Mouse (Mus musculus): ENCODE results near the gene Reln. TPM values are rescaled to one million over a fixed set of nuclear protein-coding genes. Genes with fewer than 3 reads are reported as not detected.

Gene Reln
- polyA plus RNA-seq, 1 experiment, result 0.04 TPM

- Histone ChIP-seq H3K4me3 (no peak overlapping the region), H3K36me3 (ENCODE audit: control insufficient read depth, insufficient read depth) (no peaks in the 10 kb centered on the region), H3K4me2 (ENCODE audit: low read depth) (no peak overlapping the region), H3K27me3 (ENCODE audit: control insufficient read depth, insufficient read depth, insufficient read length) (no peaks in the 10 kb centered on the region), H3ac (ENCODE audit: control insufficient read depth, insufficient read length) (no peak overlapping the region), H3K79me2 (ENCODE audit: control insufficient read depth, insufficient read depth) (no peaks in the 10 kb centered on the region)
- no peak for TF ChIP-seq SRF (IDR thresholded peaks at IDR 0.05; ENCODE audit: control insufficient read depth, insufficient read length, low read depth)
- no peak for TF ChIP-seq TCF12 (IDR thresholded peaks at IDR 0.05; ENCODE audit: insufficient read depth, poor library complexity, severe bottlenecking)
- no peak for TF ChIP-seq CEBPB (IDR thresholded peaks at IDR 0.05; ENCODE audit: insufficient read depth, poor library complexity, severe bottlenecking)
- no peak for TF ChIP-seq POLR2AphosphoS2 (IDR thresholded peaks at IDR 0.05; ENCODE audit: insufficient read length, low read depth)
- no peak for TF ChIP-seq MYOG (IDR thresholded peaks at IDR 0.05; ENCODE audit: control insufficient read depth in 1 of 3, insufficient read depth in 1 of 3, insufficient read length in 2 of 3, low read depth in 2 of 3)
- TF ChIP-seq REST (IDR thresholded peaks at IDR 0.05; ENCODE audit: insufficient read depth, insufficient read length), result no peak
- no peak for TF ChIP-seq TCF3 (IDR thresholded peaks at IDR 0.05; ENCODE audit: insufficient read length, low read depth)
- no peak for TF ChIP-seq MAX (IDR thresholded peaks at IDR 0.05; ENCODE audit: low read depth)
- no peak for TF ChIP-seq E2F4 (IDR thresholded peaks at IDR 0.05; ENCODE audit: insufficient read depth)
- TF ChIP-seq POLR2A (IDR thresholded peaks at IDR 0.05; ENCODE audit: insufficient read length, low read depth), result no peak
- no peak for TF ChIP-seq MYOD1 (IDR thresholded peaks at IDR 0.05; ENCODE audit: control insufficient read depth in 1 of 3, insufficient read length in 2 of 3, low read depth in 2 of 3)
- TF ChIP-seq USF1 (IDR thresholded peaks at IDR 0.05; ENCODE audit: low read depth), result no peak
These were observed 77.8 kb downstream of the Reln start for GRCm38 (mm10) chr5:22266489-22267301.

DNA sequence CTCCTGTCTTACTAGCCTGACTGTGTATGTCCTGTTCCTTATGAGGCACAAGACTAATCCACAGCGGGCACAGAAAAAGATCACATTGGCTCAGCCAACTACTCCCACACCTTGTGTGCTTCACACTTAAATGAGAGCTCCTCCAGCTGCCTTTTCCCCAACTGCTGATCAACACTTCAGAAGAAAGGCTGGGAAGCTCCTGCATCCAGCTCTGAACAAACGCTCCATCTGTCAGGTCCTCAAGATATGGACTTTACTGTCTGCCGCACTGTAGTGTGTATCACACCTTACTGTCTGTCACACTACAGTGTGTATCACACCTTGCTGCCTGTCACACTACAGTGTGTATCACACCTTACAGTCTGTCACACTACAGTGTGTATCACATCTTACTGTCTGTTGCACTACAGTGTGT lies 82.1 kb downstream of the Reln start:
- H3K4me3 ChIP-seq, result no peak overlapping the region
- no peak for TF ChIP-seq MAX (IDR thresholded peaks at IDR 0.05; ENCODE audit: low read depth)
- TF ChIP-seq TCF3 (IDR thresholded peaks at IDR 0.05; ENCODE audit: insufficient read length, low read depth), result no peak
- no peak for TF ChIP-seq MYOD1 (IDR thresholded peaks at IDR 0.05; ENCODE audit: control insufficient read depth in 1 of 3, insufficient read length in 2 of 3, low read depth in 2 of 3)
- no peak for TF ChIP-seq SRF (IDR thresholded peaks at IDR 0.05; ENCODE audit: control insufficient read depth, insufficient read length, low read depth)
- no peak for TF ChIP-seq MYOG (IDR thresholded peaks at IDR 0.05; ENCODE audit: control insufficient read depth in 1 of 3, insufficient read depth in 1 of 3, insufficient read length in 2 of 3, low read depth in 2 of 3)
- no peak for TF ChIP-seq TCF12 (IDR thresholded peaks at IDR 0.05; ENCODE audit: insufficient read depth, poor library complexity, severe bottlenecking)
- no peak for TF ChIP-seq CEBPB (IDR thresholded peaks at IDR 0.05; ENCODE audit: insufficient read depth, poor library complexity, severe bottlenecking)
- no peak for TF ChIP-seq POLR2AphosphoS2 (IDR thresholded peaks at IDR 0.05; ENCODE audit: insufficient read length, low read depth)
- no peak for TF ChIP-seq E2F4 (IDR thresholded peaks at IDR 0.05; ENCODE audit: insufficient read depth)
- TF ChIP-seq REST (IDR thresholded peaks at IDR 0.05; ENCODE audit: insufficient read depth, insufficient read length), result no peak
- no peak for TF ChIP-seq USF1 (IDR thresholded peaks at IDR 0.05; ENCODE audit: low read depth)
- no peak for TF ChIP-seq POLR2A (IDR thresholded peaks at IDR 0.05; ENCODE audit: insufficient read length, low read depth)
- no peak overlapping the region for H3ac ChIP-seq (ENCODE audit: control insufficient read depth, insufficient read length)

GRCm38 (mm10) chr5:22255346-22255745 lies 89.2 kb downstream of the Reln start:
- H3K79me2 ChIP-seq (ENCODE audit: control insufficient read depth, insufficient read depth), result no peaks in the 10 kb centered on the region
- no peaks in the 10 kb centered on the region for H3K27me3 ChIP-seq (ENCODE audit: control insufficient read depth, insufficient read depth, insufficient read length)
- H3K4me3 ChIP-seq, result no peak overlapping the region
- H3K36me3 ChIP-seq (ENCODE audit: control insufficient read depth, insufficient read depth), result no peaks in the 10 kb centered on the region
- H3ac ChIP-seq (ENCODE audit: control insufficient read depth, insufficient read length), result no peak overlapping the region
- H3K4me2 ChIP-seq (ENCODE audit: low read depth), result no peak overlapping the region
- no peak for TF ChIP-seq E2F4 (IDR thresholded peaks at IDR 0.05; ENCODE audit: insufficient read depth)
- no peak for TF ChIP-seq CEBPB (IDR thresholded peaks at IDR 0.05; ENCODE audit: insufficient read depth, poor library complexity, severe bottlenecking)
- TF ChIP-seq TCF3 (IDR thresholded peaks at IDR 0.05; ENCODE audit: insufficient read length, low read depth), result no peak
- TF ChIP-seq REST (IDR thresholded peaks at IDR 0.05; ENCODE audit: insufficient read depth, insufficient read length), result no peak
- TF ChIP-seq MAX (IDR thresholded peaks at IDR 0.05; ENCODE audit: low read depth), result no peak
- no peak for TF ChIP-seq TCF12 (IDR thresholded peaks at IDR 0.05; ENCODE audit: insufficient read depth, poor library complexity, severe bottlenecking)
- TF ChIP-seq POLR2AphosphoS2 (IDR thresholded peaks at IDR 0.05; ENCODE audit: insufficient read length, low read depth), result no peak
- no peak for TF ChIP-seq POLR2A (IDR thresholded peaks at IDR 0.05; ENCODE audit: insufficient read length, low read depth)
- TF ChIP-seq SRF (IDR thresholded peaks at IDR 0.05; ENCODE audit: control insufficient read depth, insufficient read length, low read depth), result no peak
- TF ChIP-seq MYOD1 (IDR thresholded peaks at IDR 0.05; ENCODE audit: control insufficient read depth in 1 of 3, insufficient read length in 2 of 3, low read depth in 2 of 3), result no peak
- no peak for TF ChIP-seq USF1 (IDR thresholded peaks at IDR 0.05; ENCODE audit: low read depth)
- TF ChIP-seq MYOG (IDR thresholded peaks at IDR 0.05; ENCODE audit: control insufficient read depth in 1 of 3, insufficient read depth in 1 of 3, insufficient read length in 2 of 3, low read depth in 2 of 3), result no peak

More for the DNA sequence above, 82.1 kb downstream of the Reln start:
- Histone ChIP-seq H3K79me2 (ENCODE audit: control insufficient read depth, insufficient read depth) (no peaks in the 10 kb centered on the region), H3K27me3 (ENCODE audit: control insufficient read depth, insufficient read depth, insufficient read length) (no peaks in the 10 kb centered on the region), H3K4me2 (ENCODE audit: low read depth) (no peak overlapping the region), H3K36me3 (ENCODE audit: control insufficient read depth, insufficient read depth) (no peaks in the 10 kb centered on the region)

GRCm38 (mm10) chr5:22253910-22254309 lies 90.6 kb downstream of the Reln start:
- TF ChIP-seq SRF (IDR thresholded peaks at IDR 0.05; ENCODE audit: control insufficient read depth, insufficient read length, low read depth) (no peak), POLR2AphosphoS2 (IDR thresholded peaks at IDR 0.05; ENCODE audit: insufficient read length, low read depth) (no peak), MYOD1 (IDR thresholded peaks at IDR 0.05; ENCODE audit: control insufficient read depth in 1 of 3, insufficient read length in 2 of 3, low read depth in 2 of 3) (no peak), POLR2A (IDR thresholded peaks at IDR 0.05; ENCODE audit: insufficient read length, low read depth) (no peak), TCF3 (IDR thresholded peaks at IDR 0.05; ENCODE audit: insufficient read length, low read depth) (no peak), REST (IDR thresholded peaks at IDR 0.05; ENCODE audit: insufficient read depth, insufficient read length) (no peak), CEBPB (IDR thresholded peaks at IDR 0.05; ENCODE audit: insufficient read depth, poor library complexity, severe bottlenecking) (no peak), MYOG (IDR thresholded peaks at IDR 0.05; ENCODE audit: control insufficient read depth in 1 of 3, insufficient read depth in 1 of 3, insufficient read length in 2 of 3, low read depth in 2 of 3) (no peak), TCF12 (IDR thresholded peaks at IDR 0.05; ENCODE audit: insufficient read depth, poor library complexity, severe bottlenecking) (no peak), USF1 (IDR thresholded peaks at IDR 0.05; ENCODE audit: low read depth) (no peak), MAX (IDR thresholded peaks at IDR 0.05; ENCODE audit: low read depth) (no peak), E2F4 (IDR thresholded peaks at IDR 0.05; ENCODE audit: insufficient read depth) (no peak)
- H3K27me3 ChIP-seq (ENCODE audit: control insufficient read depth, insufficient read depth, insufficient read length), result no peaks in the 10 kb centered on the region
- H3ac ChIP-seq (ENCODE audit: control insufficient read depth, insufficient read length), result no peak overlapping the region
- H3K79me2 ChIP-seq (ENCODE audit: control insufficient read depth, insufficient read depth), result no peaks in the 10 kb centered on the region
- H3K36me3 ChIP-seq (ENCODE audit: control insufficient read depth, insufficient read depth), result no peaks in the 10 kb centered on the region
- no peak overlapping the region for H3K4me2 ChIP-seq (ENCODE audit: low read depth)
- no peak overlapping the region for H3K4me3 ChIP-seq
